Mouse (Mus musculus) embryo, embryonic 9.5 days (tissue): ENCODE measurements around the gene Kirrel3.

Experiments
- DNase-seq: peaks from one replicate; pipeline ENCODE4 v3.0.0-alpha.2; 2017; ENCODE audit errors: extremely low spot score

The Kirrel3 gene

GRCm38 (mm10) chr9:34603750-34604149 is 118.1 kb downstream of the Kirrel3 start:
- DNase-seq = no peak

- DNase-seq = no peak
These were observed 119.2 kb downstream of the Kirrel3 start for GRCm38 (mm10) chr9:34604931-34605330.

GRCm38 (mm10) chr9:34605486-34605885 is 119.8 kb downstream of the Kirrel3 start:
- DNase-seq = no peak

GRCm38 (mm10) chr9:34607976-34608375 is 122.3 kb downstream of the Kirrel3 start:
- no peak for DNase-seq

- DNase-seq = no peak
These were observed 127.4 kb downstream of the Kirrel3 start for GRCm38 (mm10) chr9:34612886-34613769.

GRCm38 (mm10) chr9:34618099-34618498 is 132.4 kb downstream of the Kirrel3 start:
- DNase-seq = no peak

DNA sequence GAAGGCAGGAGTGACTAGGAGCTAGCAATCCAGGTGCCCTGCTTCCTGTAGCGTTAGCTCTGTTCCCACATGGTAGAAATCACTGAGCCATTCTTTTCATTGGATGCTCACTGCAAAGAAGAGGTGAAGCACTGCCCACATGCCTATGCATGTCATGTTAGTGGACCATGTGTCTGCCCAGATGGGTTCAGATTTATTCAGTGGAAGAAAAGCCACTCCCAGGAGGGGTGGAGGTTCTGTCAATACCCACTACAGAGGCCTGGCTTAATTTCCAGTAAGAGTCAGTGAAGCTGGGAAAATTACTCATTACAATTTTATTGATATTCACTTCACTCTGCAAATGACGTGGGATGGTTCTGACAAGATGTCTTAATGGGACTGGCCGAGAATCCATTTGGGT is 134.2 kb downstream of the Kirrel3 start:
- DNase-seq = no peak

GRCm38 (mm10) chr9:34623526-34623925 is 137.8 kb downstream of the Kirrel3 start:
- no peak for DNase-seq

- no peak for DNase-seq
These were observed 138.3 kb downstream of the Kirrel3 start for GRCm38 (mm10) chr9:34624021-34624420.

- DNase-seq = no peak
These were observed 143.1 kb downstream of the Kirrel3 start for GRCm38 (mm10) chr9:34628841-34629240.

DNA sequence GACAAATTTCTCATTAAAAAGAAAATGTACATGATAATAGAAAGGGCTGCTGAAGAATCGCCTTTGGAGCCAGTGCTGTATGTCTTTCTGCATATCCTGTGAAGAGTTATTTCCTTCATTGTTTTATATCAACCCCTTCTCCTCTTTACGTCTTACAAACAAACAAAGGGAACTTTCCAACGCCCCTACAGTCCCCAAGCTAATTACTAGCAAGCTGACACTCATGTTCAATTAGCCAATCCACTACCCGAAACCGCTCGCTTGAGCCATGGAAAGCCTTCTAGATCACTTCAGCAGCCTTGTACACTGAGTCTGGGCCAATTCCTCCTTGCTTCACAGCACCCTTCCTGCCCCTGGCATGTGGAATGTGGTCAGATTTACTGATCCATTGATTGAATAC is 150.0 kb downstream of the Kirrel3 start:
- DNase-seq = no peak

DNA sequence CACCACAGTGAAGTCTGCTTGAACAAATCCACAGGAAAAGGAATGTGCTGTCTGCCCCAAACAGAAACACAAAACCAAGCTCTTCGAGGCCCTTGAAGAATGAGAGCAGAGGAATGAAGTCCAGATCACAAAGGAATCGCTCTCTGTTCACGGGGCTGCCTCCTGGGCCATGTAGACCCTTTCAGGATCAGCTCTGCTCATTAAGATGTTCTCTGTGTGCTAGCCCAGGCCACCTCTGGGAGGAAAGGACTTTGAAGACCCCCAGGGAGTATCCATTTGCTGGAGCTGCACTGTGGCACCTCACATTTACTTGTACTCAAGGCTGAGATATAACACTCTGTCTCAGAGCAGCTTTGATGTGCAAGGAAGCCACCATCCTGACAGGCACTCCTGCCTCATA is 158.2 kb downstream of the Kirrel3 start:
- DNase-seq = no peak

DNA sequence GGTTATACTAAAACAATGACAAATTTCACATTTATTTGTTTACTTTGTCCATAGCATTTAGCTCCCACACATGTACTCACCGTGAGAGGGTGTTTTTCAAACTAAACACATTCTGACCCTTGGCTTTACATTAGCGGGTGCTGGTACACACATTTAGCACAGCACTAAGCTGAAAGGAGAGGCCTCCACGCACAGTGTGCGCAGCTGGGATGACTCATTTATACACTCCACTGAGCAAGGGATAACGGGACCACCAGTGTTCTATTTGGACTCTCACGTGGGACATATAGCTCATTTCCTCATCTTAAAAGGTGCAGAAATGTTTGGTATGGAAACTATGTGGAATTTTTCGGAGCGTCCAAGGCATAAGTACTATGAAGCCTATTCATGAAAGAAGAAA is 158.7 kb downstream of the Kirrel3 start:
- no peak for DNase-seq

- DNase-seq = no peak
These were observed 161.1 kb downstream of the Kirrel3 start for GRCm38 (mm10) chr9:34646831-34647230.

GRCm38 (mm10) chr9:34652278-34652677 is 166.6 kb downstream of the Kirrel3 start:
- no peak for DNase-seq

- no peak for DNase-seq
These were observed 167.4 kb downstream of the Kirrel3 start for GRCm38 (mm10) chr9:34653141-34653540.

DNA sequence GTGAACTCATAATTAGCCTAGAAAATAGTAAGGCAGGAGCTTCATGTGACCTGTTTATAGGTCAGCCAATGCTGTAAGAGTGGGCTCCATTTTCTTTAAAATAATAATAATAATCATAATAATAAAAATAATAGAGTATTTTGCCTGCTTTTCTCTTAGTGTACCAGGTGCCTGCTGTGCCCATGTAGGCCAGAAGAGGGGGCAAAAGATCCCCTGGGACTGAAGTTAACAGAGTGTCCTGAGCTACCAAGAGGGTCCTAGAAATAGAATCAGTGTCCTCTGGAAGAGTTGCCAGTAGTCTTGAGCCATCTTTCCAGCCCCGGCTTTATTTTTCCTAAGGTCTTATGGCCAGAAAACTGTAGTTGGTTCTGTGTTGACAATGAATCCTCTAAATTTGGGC is 174.9 kb downstream of the Kirrel3 start:
- no peak for DNase-seq

GRCm38 (mm10) chr9:34663412-34663811 is 177.7 kb downstream of the Kirrel3 start:
- DNase-seq = no peak

DNA sequence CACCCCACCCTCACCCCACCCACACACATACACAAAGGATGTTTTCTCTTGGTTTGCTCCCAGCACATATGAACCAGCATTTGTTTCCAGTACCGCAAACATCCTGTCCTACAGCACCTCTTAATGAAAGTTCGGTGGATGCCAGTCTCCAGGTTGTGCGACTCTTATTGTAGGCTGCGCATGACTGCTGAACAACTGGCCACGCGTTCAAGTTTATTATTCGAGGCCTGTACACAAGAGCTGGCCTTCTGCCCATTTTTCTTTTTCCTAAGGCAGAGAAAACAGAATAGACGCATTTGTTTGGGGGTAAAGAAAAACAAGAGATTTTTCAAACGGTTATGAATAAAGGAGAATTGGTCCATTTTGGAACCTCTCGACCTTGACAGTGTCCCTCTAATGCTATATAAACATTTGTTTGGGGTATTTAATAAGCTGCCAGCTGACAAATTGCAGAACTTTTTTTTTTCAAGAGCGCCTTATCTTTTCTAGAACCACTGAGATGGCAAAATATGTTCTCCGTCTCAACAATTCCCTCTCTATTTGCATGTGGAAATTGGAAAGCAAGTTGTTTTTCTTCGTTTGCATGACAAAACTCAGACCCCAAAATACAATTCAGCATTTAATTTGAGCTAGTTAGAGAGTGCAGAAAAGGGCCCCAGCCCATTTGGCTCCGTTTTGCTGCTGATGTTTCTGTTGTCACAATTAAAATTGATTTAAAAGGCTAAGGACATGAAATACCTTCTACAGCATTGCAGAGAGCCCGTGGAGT is 179.9 kb downstream of the Kirrel3 start:
- no peak for DNase-seq

DNA sequence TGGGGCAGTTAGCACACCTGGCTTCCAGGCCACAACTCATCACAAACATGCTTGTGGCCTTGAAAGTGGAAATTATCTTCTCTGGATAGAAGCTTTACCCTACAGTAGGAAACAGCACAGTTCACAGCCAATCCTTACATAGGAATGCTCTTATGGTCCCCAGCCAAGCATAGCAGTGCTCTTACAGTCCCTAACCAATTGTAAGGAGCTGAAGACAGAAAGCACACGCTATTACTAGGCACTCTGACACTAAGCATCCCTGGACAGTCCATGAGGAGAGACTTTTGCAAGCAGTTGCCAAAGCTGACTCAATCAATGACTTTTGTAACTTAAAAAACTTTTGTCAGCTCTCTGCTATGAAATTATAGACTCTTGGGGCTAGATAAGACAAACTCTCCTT is 181.5 kb downstream of the Kirrel3 start:
- no peak for DNase-seq

DNA sequence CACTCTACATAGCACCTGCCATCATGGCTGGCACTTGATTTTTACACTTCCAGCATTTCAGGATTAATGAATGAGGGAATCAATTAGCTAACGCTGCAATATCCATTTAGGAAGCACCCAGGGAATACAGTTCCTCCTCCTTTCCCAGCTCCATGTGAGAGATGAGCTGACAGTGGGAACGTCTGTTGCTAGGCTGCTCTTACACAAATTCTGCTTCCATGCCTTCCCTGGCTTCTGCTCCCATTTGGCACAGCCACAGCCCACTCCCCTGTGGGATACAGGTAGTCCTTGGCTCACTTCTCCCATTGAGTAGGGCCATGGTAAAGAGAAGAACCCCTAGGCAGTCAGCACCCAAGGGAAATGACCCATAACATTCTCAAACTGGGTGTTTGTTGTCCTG is 185.2 kb downstream of the Kirrel3 start:
- DNase-seq = no peak

DNA sequence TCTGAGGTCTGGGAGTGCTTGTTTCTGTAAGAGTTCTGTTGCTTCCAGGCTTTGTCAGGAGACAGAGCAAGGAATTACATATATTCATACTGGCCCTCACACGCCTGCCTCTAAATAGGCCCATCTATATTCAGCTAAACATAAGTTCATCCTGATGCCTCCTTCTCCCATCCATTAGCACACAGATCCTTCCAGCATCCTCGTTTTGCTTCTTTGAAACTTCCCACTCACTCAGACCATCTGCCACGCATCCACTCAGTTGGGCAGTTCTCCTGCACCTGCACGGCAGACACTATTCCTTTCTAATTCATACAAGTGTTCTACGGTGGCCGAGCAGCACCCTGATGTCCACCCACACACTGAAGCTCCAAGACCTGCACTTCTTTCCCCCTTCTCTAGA is 201.1 kb downstream of the Kirrel3 start:
- no peak for DNase-seq

DNA sequence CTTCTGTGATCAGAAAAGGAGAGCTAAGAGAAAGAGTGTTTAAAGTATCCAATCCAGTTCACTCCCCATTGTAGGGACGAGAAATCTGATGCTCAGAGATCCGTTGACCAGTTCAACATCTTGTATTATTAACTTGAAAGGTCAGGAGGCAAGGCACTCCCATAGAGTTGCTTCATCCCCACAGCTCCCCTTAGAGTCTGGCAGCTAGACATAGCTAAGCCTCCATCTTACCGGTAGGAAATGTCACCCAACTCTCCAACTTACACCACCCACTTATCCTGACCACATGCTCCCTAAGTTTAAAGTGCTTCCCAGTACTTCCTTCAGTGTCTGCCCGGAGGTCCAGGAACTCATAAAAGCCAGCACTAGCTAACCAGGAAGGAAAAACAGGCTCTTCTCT is 202.7 kb downstream of the Kirrel3 start:
- no peak for DNase-seq
